Mouse (Mus musculus): ENCODE measurements at regions not wholly inside any gene's neighbourhood (a gene's known extent, or its start where the extent isn't known, plus 50 kb on each side); places are given as distances from the start of the nearest gene placed in this dataset.
A peak's percentile ranks its signal among the peaks of the same experiment; 100 is the strongest.

- no peak for DNase-seq
- intact Hi-C loops (cut with DNase I) = no loop called here
Measured at GRCm38 (mm10) chr5:91456924-91457323, 54.1 kb upstream of the Btc start.

GRCm38 (mm10) chr5:91464876-91465508, 52.4 kb upstream of the Parm1 start:
- DNase-seq = peak; percentile 35 to 57

More at GRCm38 (mm10) chr5:91464876-91465508, 52.4 kb upstream of the Parm1 start:
- intact Hi-C loops (cut with DNase I) = loop anchor here (1.0 to 5.0 kb wide), 4 partner anchors 396 to 652 kb away; no protein-coding TSS in a partner anchor
